Mouse (Mus musculus): ENCODE results near the gene Olfr1048. TPM values are rescaled to one million over a fixed set of nuclear protein-coding genes. Genes with fewer than 3 reads are reported as not detected.
"Not testable (repeated sequence)": the region's sequence is repeated elsewhere in the genome, so short reads cannot be mapped to it uniquely, and the experiment has no call there.

The Olfr1048 gene
- polyA plus RNA-seq (2021): not detected

DNA sequence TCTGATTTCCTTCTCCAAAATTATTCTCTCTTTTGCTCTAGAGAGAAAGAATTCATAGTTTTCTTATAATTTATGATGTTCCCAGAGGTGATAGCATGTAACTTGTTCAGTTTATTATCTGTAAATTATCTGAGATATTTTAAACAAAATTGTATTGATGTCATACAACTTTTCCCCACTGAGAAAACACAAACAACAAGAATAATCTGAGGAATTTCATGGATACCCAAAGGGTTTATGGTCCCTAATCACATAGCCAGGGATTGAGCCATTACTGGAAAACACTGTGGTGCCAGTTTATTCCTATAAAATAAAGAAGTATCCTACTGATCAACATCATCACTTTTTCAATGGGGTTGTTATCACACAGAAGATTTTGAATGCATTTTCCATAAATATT is at the start of gene Olfr1048:
TSS of gene Olfr1048 (minus strand) at position 101 of the 400 bp plus-strand sequence.
- ATAC-seq (no peak), DNase-seq (ENCODE audit: low read depth, low spot score) (no peak)
- no peaks in the 10 kb centered on the region for H3K27me3 ChIP-seq
- ChIA-PET POLR2A (no interaction called here), CTCF (no interaction called here)
- no peak for TF ChIP-seq CTCF (IDR thresholded peaks at IDR 0.05)
- in situ Hi-C loops (cut with MboI; ENCODE audit: low pct_unique_long_range_greater_than_20kb): no loop called here

DNA sequence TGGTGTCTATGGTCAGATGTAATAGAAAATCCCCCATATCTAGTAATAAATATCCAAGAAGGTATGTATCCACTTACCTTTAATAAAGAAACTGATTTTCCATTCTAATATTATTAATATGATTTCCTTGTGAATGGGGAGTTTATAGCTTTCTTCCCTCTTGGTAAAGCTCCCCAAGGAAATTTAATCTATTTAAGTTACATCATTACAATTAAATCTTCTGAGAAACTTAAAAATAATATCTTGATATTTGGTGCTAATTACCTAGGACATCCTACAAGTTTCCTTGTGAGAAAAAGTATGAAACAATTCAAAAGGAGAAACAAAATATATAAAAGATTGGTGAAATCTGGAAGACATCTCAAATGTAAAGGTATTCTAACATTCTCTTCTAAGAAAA is 38.9 kb upstream of the Olfr1048 start, which contains the start of gene Olfr1051:
TSS of gene Olfr1051 (minus strand) at position 101 of the 400 bp plus-strand sequence.
- H3K27me3 ChIP-seq; POLR2A ChIA-PET; ATAC-seq; in situ Hi-C loops (cut with MboI; ENCODE audit: low pct_unique_long_range_greater_than_20kb); CTCF ChIA-PET; DNase-seq (ENCODE audit: low read depth, low spot score): not testable (repeated sequence)

DNA sequence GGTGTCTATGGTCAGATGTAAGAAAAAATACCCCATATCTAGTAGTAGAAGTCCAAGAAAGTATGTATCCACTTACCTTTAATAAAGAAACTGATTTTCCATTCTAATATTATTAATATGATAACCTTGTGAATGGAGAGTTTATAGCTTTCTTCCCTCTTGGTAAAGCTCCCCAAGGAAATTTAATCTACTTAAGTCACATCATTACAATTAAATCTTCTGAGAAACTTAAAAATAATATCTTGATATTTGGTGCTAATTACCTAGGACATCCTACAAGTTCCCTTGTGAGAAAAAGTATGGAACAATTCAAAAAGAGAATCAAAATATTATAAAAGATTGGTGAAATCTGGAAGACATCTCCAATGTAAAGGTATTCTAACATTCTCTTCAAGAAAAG is 18.1 kb upstream of the Olfr1048 start, which contains the start of gene Olfr1049:
TSS of gene Olfr1049 (minus strand) at position 101 of the 400 bp plus-strand sequence.
- DNase-seq (ENCODE audit: low read depth, low spot score); CTCF ChIA-PET; in situ Hi-C loops (cut with MboI; ENCODE audit: low pct_unique_long_range_greater_than_20kb); ATAC-seq; POLR2A ChIA-PET; H3K27me3 ChIP-seq: not testable (repeated sequence)

DNA sequence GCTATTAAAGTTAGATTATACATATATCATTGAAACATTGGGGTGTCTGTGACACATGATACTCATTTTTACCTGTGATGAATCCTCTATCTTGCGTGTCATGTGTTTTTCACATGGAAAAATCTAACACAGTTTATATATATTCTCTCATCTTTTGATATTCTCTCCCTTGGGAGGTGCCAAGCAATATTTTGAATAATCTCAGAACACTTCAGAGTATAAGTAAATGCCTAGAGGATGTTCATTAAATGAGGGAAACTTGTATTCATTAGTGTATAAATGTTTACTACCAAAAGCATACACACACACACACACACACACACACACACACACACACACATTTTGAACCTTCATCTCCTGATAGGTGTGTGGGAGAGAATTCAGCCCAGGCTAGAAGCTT is 8.8 kb downstream of the Olfr1048 start, which contains the start of gene Olfr1047:
TSS of gene Olfr1047 (minus strand) at position 101 of the 400 bp plus-strand sequence.
- POLR2A ChIA-PET: no interaction called here
- CTCF ChIA-PET: no interaction called here
- no peaks in the 10 kb centered on the region for H3K27me3 ChIP-seq
- in situ Hi-C loops (cut with MboI; ENCODE audit: low pct_unique_long_range_greater_than_20kb): no loop called here
- DNase-seq (ENCODE audit: low read depth, low spot score) (no peak), ATAC-seq (no peak)
- TF ChIP-seq CTCF (IDR thresholded peaks at IDR 0.05): no peak

DNA sequence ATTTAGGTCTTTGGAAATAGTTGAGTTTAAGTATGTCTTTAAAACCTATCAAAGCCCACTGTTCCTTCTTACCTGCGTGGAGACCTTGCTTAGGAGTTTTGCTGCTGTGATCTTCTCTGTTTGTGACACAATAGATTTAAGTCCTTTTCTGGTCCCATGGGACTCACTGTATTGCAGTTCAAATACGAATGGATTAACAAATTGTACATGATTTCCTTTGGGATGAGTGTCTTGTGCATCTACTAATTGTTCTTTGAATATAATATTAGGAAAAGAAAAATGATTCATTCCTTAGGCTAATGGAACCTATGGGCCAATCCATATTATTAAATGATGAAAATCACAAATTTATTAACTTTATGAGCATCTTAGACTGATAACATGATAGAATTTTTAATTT is 20.9 kb downstream of the Olfr1048 start, which contains the start of gene Olfr1046:
TSS of gene Olfr1046 (minus strand) at position 101 of the 400 bp plus-strand sequence.
- in situ Hi-C loops (cut with MboI; ENCODE audit: low pct_unique_long_range_greater_than_20kb): no loop called here
- no peak for TF ChIP-seq CTCF (IDR thresholded peaks at IDR 0.05)
- DNase-seq (ENCODE audit: low read depth, low spot score) (no peak), ATAC-seq (no peak)
- POLR2A ChIA-PET: no interaction called here
- H3K27me3 ChIP-seq: no peaks in the 10 kb centered on the region
- CTCF ChIA-PET: no interaction called here

DNA sequence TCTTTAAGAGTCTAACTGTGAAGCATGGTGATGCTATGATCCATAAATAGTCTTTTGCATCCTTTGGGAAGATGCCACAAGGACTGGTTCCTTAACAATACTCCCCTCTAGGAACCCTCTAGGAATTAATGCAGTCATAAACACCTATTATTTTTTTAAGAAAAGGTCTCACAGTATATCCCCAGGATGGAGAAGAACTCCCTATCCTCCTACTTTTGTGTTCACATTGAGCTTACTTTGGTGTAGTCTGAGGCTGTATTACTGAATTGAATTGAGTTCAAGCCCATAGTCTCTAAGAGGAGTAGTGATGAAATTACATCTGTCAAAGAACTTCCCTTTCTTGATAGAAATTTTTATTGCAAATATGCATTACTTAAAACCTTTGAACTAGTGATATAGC is 37.2 kb downstream of the Olfr1048 start, which contains the start of gene Olfr1045:
TSS of gene Olfr1045 (minus strand) at position 101 of the 400 bp plus-strand sequence.
- ChIA-PET POLR2A (no interaction called here), CTCF (no interaction called here)
- DNase-seq (ENCODE audit: low read depth, low spot score) (no peak), ATAC-seq (no peak)
- no peaks in the 10 kb centered on the region for H3K27me3 ChIP-seq
- in situ Hi-C loops (cut with MboI; ENCODE audit: low pct_unique_long_range_greater_than_20kb): no loop called here
- TF ChIP-seq CTCF (IDR thresholded peaks at IDR 0.05): no peak

DNA sequence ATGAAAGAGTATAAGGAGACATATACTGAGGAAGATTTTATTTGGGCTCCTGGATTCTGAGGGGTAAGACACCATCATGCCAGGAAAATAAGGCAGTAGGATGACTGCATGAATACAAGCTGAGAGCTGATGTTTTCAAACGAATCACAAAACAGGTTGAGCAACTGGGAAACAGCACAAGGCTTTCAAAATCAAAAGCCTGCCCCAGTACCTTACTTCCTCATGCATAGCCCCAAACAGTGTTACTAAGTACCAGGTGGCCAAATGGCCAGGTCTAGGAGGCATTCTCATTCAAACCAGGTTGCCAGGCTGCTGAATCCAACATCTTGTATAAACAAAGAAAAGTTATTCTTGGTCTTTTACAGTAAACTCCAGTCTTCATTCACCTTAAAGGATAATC is 44.2 kb downstream of the Olfr1048 start:
- in situ Hi-C loops (cut with MboI; ENCODE audit: low pct_unique_long_range_greater_than_20kb): no loop called here
- ChIA-PET POLR2A (no interaction called here), CTCF (no interaction called here)
- no peak for TF ChIP-seq CTCF (IDR thresholded peaks at IDR 0.05)
- ATAC-seq (no peak), DNase-seq (ENCODE audit: low read depth, low spot score) (no peak)
- no peaks in the 10 kb centered on the region for H3K27me3 ChIP-seq

DNA sequence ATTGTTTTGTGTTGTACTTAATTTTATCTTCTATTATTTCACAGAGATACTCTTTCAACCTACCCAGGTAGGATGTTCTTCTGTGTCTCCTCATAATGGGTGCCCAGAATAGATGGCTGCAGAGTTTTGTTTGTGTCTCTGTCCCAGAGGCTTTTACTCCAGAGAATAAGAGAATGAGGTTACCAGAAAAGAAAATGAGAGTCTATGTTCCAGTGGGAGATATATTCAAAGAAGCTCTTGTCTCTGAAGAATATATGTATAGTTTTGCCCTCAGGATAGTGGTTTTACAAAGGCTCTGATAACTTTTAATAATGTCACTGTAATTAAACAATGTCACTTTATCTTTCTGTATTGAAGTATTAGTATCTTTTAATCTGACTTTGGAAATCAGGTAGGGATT is 54.5 kb downstream of the Olfr1048 start, which contains the start of gene Olfr52:
TSS of gene Olfr52 (minus strand) at position 101 of the 400 bp plus-strand sequence.
- in situ Hi-C loops (cut with MboI; ENCODE audit: low pct_unique_long_range_greater_than_20kb): no loop called here
- ATAC-seq (no peak), DNase-seq (ENCODE audit: low read depth, low spot score) (no peak)
- ChIA-PET CTCF (no interaction called here), POLR2A (no interaction called here)
- no peak for TF ChIP-seq CTCF (IDR thresholded peaks at IDR 0.05)
- no peaks in the 10 kb centered on the region for H3K27me3 ChIP-seq

Other genes with a start within 250 kb of the Olfr1048 start
- not detected for gene Olfr1031, start 250.0 kb downstream of the Olfr1048 start, polyA plus RNA-seq (2021)
- not detected for gene Olfr1032, start 234.7 kb downstream of the Olfr1048 start, polyA plus RNA-seq (2021)
- not detected for gene Olfr1033, start 219.7 kb downstream of the Olfr1048 start, polyA plus RNA-seq (2021)
- gene Olfr1034, start 194.4 kb downstream of the Olfr1048 start, polyA plus RNA-seq (2021): not detected
- gene Olfr1036, start 166.3 kb downstream of the Olfr1048 start, polyA plus RNA-seq (2021): not detected
- gene Olfr1037, start 152.9 kb downstream of the Olfr1048 start, polyA plus RNA-seq (2021): not detected
- gene Olfr1039, start 104.4 kb downstream of the Olfr1048 start, polyA plus RNA-seq (2021): not detected
- gene Olfr1040, start 93.6 kb downstream of the Olfr1048 start, polyA plus RNA-seq (2021): not detected
- not detected for gene Olfr1042, start 78.5 kb downstream of the Olfr1048 start, polyA plus RNA-seq (2021)
- not detected for gene Olfr1043, start 72.8 kb downstream of the Olfr1048 start, polyA plus RNA-seq (2021)
- gene Olfr1044, start 62.5 kb downstream of the Olfr1048 start, polyA plus RNA-seq (2021): not detected
- gene Olfr52, start 54.6 kb downstream of the Olfr1048 start, polyA plus RNA-seq (2021): not detected
- gene Olfr1045, start 37.3 kb downstream of the Olfr1048 start, polyA plus RNA-seq (2021): not detected
- not detected for gene Olfr1046, start 21.0 kb downstream of the Olfr1048 start, polyA plus RNA-seq (2021)
- not detected for gene Olfr1047, start 8.9 kb downstream of the Olfr1048 start, polyA plus RNA-seq (2021)
- not detected for gene Olfr1049, start 18.0 kb upstream of the Olfr1048 start, polyA plus RNA-seq (2021)
- gene Olfr1051, start 38.8 kb upstream of the Olfr1048 start, polyA plus RNA-seq (2021): not detected
- not detected for gene Olfr1052, start 52.2 kb upstream of the Olfr1048 start, polyA plus RNA-seq (2021)
- gene Olfr1053, start 75.0 kb upstream of the Olfr1048 start, polyA plus RNA-seq (2021): not detected
- gene Olfr1054, start 95.1 kb upstream of the Olfr1048 start, polyA plus RNA-seq (2021): not detected
- not detected for gene Olfr1055, start 110.0 kb upstream of the Olfr1048 start, polyA plus RNA-seq (2021)
- gene Olfr1056, start 122.2 kb upstream of the Olfr1048 start, polyA plus RNA-seq (2021): not detected
- not detected for gene Olfr1057, start 138.1 kb upstream of the Olfr1048 start, polyA plus RNA-seq (2021)
- gene Olfr1058, start 148.3 kb upstream of the Olfr1048 start, polyA plus RNA-seq (2021): not detected
- gene Olfr1061, start 173.8 kb upstream of the Olfr1048 start, polyA plus RNA-seq (2021): not detected
- not detected for gene Olfr1062, start 186.5 kb upstream of the Olfr1048 start, polyA plus RNA-seq (2021)
- not detected for gene Olfr1065, start 210.3 kb upstream of the Olfr1048 start, polyA plus RNA-seq (2021)
- not detected for gene Olfr1066, start 216.0 kb upstream of the Olfr1048 start, polyA plus RNA-seq (2021)
- gene Olfr228, start 247.1 kb upstream of the Olfr1048 start, polyA plus RNA-seq (2021): not detected